Mouse (Mus musculus): ENCODE data around the gene Myt1. TPM values are rescaled to one million over a fixed set of nuclear protein-coding genes. Genes with fewer than 3 reads are reported as not detected.

The Myt1 gene
- polyA plus RNA-seq, 1 experiment from 2014 or later: not detected

GRCm38 (mm10) chr2:181759041-181759440 is 4.1 kb upstream of the Myt1 start:
- Histone ChIP-seq H3K4me3 (ENCODE audit: low read depth, low read length) (no peak overlapping the region), H3K27ac (ENCODE audit: low read length) (no peak overlapping the region), H3K36me3 (ENCODE audit: insufficient read depth, low read length) (no peaks in the 10 kb centered on the region), H3K4me1 (ENCODE audit: insufficient read depth, low read depth, low read length) (no peaks in the 10 kb centered on the region), H3K9me3 (ENCODE audit: low read length) (no peaks in the 10 kb centered on the region), H3K4me2 (replicated peaks; ENCODE audit: low read depth, low read length) (no peak overlapping the region), H3K9ac (replicated peaks; ENCODE audit: low read depth) (no peak overlapping the region), H3K27me3 (replicated peaks; ENCODE audit: insufficient read depth, low read length) (no peaks in the 10 kb centered on the region)
- no peak for TF ChIP-seq EP300 (IDR thresholded peaks at IDR 0.05)
- TF ChIP-seq CTCF (IDR thresholded peaks at IDR 0.05): no peak
- 15% methylated on average over 4 of the region's 4 CpGs for WGBS
- ATAC-seq (no peak), DNase-seq (ENCODE audit: low spot score) (no peak)

- no peak overlapping the region for H3K4me2 ChIP-seq (replicated peaks; ENCODE audit: low read depth, low read length)
- no peak overlapping the region for H3K27ac ChIP-seq (ENCODE audit: low read length)
- H3K36me3 ChIP-seq (ENCODE audit: insufficient read depth, low read length): no peaks in the 10 kb centered on the region
- DNase-seq (ENCODE audit: low spot score): no peak
- H3K9me3 ChIP-seq (ENCODE audit: low read length): no peaks in the 10 kb centered on the region
- ATAC-seq: no peak
- H3K27me3 ChIP-seq (replicated peaks; ENCODE audit: insufficient read depth, low read length): no peaks in the 10 kb centered on the region
- WGBS: 39% methylated on average over 14 of the region's 14 CpGs
- no peaks in the 10 kb centered on the region for H3K4me1 ChIP-seq (ENCODE audit: insufficient read depth, low read depth, low read length)
- no peak overlapping the region for H3K4me3 ChIP-seq (ENCODE audit: low read depth, low read length)
- TF ChIP-seq CTCF (IDR thresholded peaks at IDR 0.05): no peak
- TF ChIP-seq EP300 (IDR thresholded peaks at IDR 0.05): no peak
- H3K9ac ChIP-seq (replicated peaks; ENCODE audit: low read depth): no peak overlapping the region
Measured at GRCm38 (mm10) chr2:181763886-181764527, 875 bp downstream of the Myt1 start.

- DNase-seq (ENCODE audit: low spot score): peak; percentile 18
- Histone ChIP-seq H3K4me1 (ENCODE audit: insufficient read depth, low read depth, low read length) (no peaks in the 10 kb centered on the region), H3K4me3 (ENCODE audit: low read depth, low read length) (no peak overlapping the region), H3K27me3 (replicated peaks; ENCODE audit: insufficient read depth, low read length) (no peaks in the 10 kb centered on the region), H3K4me2 (replicated peaks; ENCODE audit: low read depth, low read length) (no peak overlapping the region), H3K36me3 (ENCODE audit: insufficient read depth, low read length) (no peaks in the 10 kb centered on the region), H3K27ac (ENCODE audit: low read length) (no peak overlapping the region), H3K9ac (replicated peaks; ENCODE audit: low read depth) (no peak overlapping the region), H3K9me3 (ENCODE audit: low read length) (no peaks in the 10 kb centered on the region)
- TF ChIP-seq EP300 (IDR thresholded peaks at IDR 0.05) (no peak), CTCF (IDR thresholded peaks at IDR 0.05) (no peak)
- no peak for ATAC-seq
- WGBS: 2% methylated on average over 10 of the region's 10 CpGs
Measured at GRCm38 (mm10) chr2:181764600-181764999, 1.5 kb downstream of the Myt1 start.

GRCm38 (mm10) chr2:181765251-181765650 is 2.1 kb downstream of the Myt1 start:
- no peaks in the 10 kb centered on the region for H3K4me1 ChIP-seq (ENCODE audit: insufficient read depth, low read depth, low read length)
- TF ChIP-seq EP300 (IDR thresholded peaks at IDR 0.05) (no peak), CTCF (IDR thresholded peaks at IDR 0.05) (no peak)
- ATAC-seq: no peak

GRCm38 (mm10) chr2:181766672-181767557 is 3.8 kb downstream of the Myt1 start:
- no peaks in the 10 kb centered on the region for H3K9me3 ChIP-seq (ENCODE audit: low read length)
- no peaks in the 10 kb centered on the region for H3K4me1 ChIP-seq (ENCODE audit: insufficient read depth, low read depth, low read length)
- WGBS: 52% methylated on average over 14 of the region's 14 CpGs
- H3K36me3 ChIP-seq (ENCODE audit: insufficient read depth, low read length): no peaks in the 10 kb centered on the region
- no peak overlapping the region for H3K9ac ChIP-seq (replicated peaks; ENCODE audit: low read depth)
- ATAC-seq (no peak), DNase-seq (ENCODE audit: low spot score) (no peak)
- H3K27me3 ChIP-seq (replicated peaks; ENCODE audit: insufficient read depth, low read length): no peaks in the 10 kb centered on the region
- TF ChIP-seq CTCF (IDR thresholded peaks at IDR 0.05) (no peak), EP300 (IDR thresholded peaks at IDR 0.05) (no peak)
- no peak overlapping the region for H3K4me3 ChIP-seq (ENCODE audit: low read depth, low read length)
- H3K27ac ChIP-seq (ENCODE audit: low read length): no peak overlapping the region
- H3K4me2 ChIP-seq (replicated peaks; ENCODE audit: low read depth, low read length): no peak overlapping the region

More at GRCm38 (mm10) chr2:181765251-181765650, 2.1 kb downstream of the Myt1 start:
- H3K4me3 ChIP-seq (ENCODE audit: low read depth, low read length): no peak overlapping the region
- no peak overlapping the region for H3K4me2 ChIP-seq (replicated peaks; ENCODE audit: low read depth, low read length)
- H3K9ac ChIP-seq (replicated peaks; ENCODE audit: low read depth): no peak overlapping the region
- H3K9me3 ChIP-seq (ENCODE audit: low read length): no peaks in the 10 kb centered on the region
- DNase-seq (ENCODE audit: low spot score): no peak
- H3K27me3 ChIP-seq (replicated peaks; ENCODE audit: insufficient read depth, low read length): no peaks in the 10 kb centered on the region
- no peaks in the 10 kb centered on the region for H3K36me3 ChIP-seq (ENCODE audit: insufficient read depth, low read length)
- 80% methylated on average over 4 of the region's 4 CpGs for WGBS
- no peak overlapping the region for H3K27ac ChIP-seq (ENCODE audit: low read length)

- no peak overlapping the region for H3K27ac ChIP-seq (ENCODE audit: low read length)
- ATAC-seq: no peak
- no peaks in the 10 kb centered on the region for H3K4me1 ChIP-seq (ENCODE audit: insufficient read depth, low read depth, low read length)
Measured at GRCm38 (mm10) chr2:181768451-181768850, 5.3 kb downstream of the Myt1 start.

More at GRCm38 (mm10) chr2:181768451-181768850, 5.3 kb downstream of the Myt1 start:
- DNase-seq (ENCODE audit: low spot score): no peak
- Histone ChIP-seq H3K4me3 (ENCODE audit: low read depth, low read length) (no peak overlapping the region), H3K36me3 (ENCODE audit: insufficient read depth, low read length) (no peaks in the 10 kb centered on the region), H3K4me2 (replicated peaks; ENCODE audit: low read depth, low read length) (no peak overlapping the region), H3K9me3 (ENCODE audit: low read length) (no peaks in the 10 kb centered on the region), H3K27me3 (replicated peaks; ENCODE audit: insufficient read depth, low read length) (no peaks in the 10 kb centered on the region), H3K9ac (replicated peaks; ENCODE audit: low read depth) (no peak overlapping the region)
- TF ChIP-seq EP300 (IDR thresholded peaks at IDR 0.05) (no peak), CTCF (IDR thresholded peaks at IDR 0.05) (no peak)

Measured in lung, postnatal 0 days (tissue).